Mouse (Mus musculus) C2C12 (cell line): Measurements from ENCODE around the gene Ssxb1. TPM values are rescaled to one million over a fixed set of nuclear protein-coding genes. Genes with fewer than 3 reads are reported as not detected.
"Not testable (repeated sequence)": the region's sequence is repeated elsewhere in the genome, so short reads cannot be mapped to it uniquely, and the experiment has no call there.

Experiments used
- H3K27me3 ChIP-seq: one replicate; pipeline ENCODE4 v1.6.1; 2011; ENCODE audit not compliant: control insufficient read depth, insufficient read depth, insufficient read length
- H3K36me3 ChIP-seq: one replicate; pipeline ENCODE4 v1.6.1; 2011; ENCODE audit not compliant: control insufficient read depth, insufficient read depth
- H3K4me3 ChIP-seq: one replicate; pipeline ENCODE4 v1.5.1; 2011; ENCODE audit warnings: mild to moderate bottlenecking, control low read depth; ENCODE audit not compliant: poor library complexity, insufficient read depth, severe bottlenecking
- H3K79me2 ChIP-seq: one replicate; pipeline ENCODE4 v1.6.1; 2011; ENCODE audit not compliant: control insufficient read depth, insufficient read depth
- H3K79me3 ChIP-seq: one replicate; pipeline ENCODE4 v1.6.1; 2011; ENCODE audit warnings: low read depth, control low read depth
- H3ac ChIP-seq: one replicate; pipeline ENCODE3; 2011; ENCODE audit warnings: low read depth; ENCODE audit not compliant: control insufficient read depth, insufficient read length
- long read RNA-seq, 2 experiments: library from polyadenylated mRNA; unstranded; transcript quantifications; one replicate each; pipeline ENCODE4 v2.0.0; 2019 to 2020
- polyA plus RNA-seq: library from polyadenylated mRNA; unstranded; fragments of >200 nt; fragmentation: generic; extraction: Trizol; gene quantifications from one replicate; pipeline ENCODE4 v1.2.1, GENCODE M21; 2012; ENCODE audit warnings: missing spikeins

The Ssxb1 gene
- polyA plus RNA-seq: not detected
- long read RNA-seq, experiment 1: 0 reads
- long read RNA-seq, experiment 2: 0 reads

DNA sequence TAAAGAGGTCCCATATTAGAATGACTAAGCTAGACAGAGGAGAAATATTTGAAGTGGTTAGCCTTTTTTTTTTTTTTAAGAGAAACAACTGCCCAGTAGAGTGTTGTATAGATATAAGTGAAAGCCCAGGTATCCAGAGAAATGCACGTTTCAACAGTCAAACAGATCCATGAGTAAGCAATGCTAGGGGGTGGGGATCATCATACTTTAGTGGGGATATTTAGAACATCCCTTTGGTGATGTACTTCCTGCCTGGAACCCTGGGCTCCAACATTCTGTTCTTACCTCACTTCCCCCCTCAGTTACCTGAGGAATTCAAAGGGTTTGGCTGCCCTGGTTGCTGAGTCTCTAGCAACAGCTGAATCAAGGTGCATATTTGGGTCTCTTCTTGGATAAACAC lies at the start of gene Ssxb1:
Gene Ssxb1 (plus strand): TSS at position 301 of the 400 bp plus-strand sequence.
- H3K79me3 ChIP-seq, H3K27me3 ChIP-seq, H3ac ChIP-seq, H3K4me3 ChIP-seq, H3K79me2 ChIP-seq, H3K36me3 ChIP-seq: not testable (repeated sequence)

DNA sequence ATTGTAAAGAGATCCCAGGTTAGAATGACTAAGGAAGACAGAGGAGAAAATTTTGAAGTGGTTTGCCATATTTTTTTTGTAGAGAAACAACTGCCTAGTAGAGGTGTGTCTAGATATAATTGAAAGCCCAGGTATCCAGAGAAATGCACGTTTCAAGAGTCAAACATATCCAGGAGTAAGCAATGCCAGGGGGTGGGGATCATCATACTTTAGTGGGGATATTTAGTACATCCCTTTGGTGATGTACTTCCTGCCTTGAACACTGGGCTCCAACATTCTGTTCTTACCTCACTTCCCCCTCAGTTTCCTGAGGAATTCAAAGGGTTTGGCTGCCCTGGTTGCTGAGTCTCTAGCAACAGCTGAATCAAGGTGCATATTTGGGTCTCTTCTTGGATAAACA lies 46.4 kb upstream of the Ssxb1 start, which contains the start of gene Ssxb9:
Gene Ssxb9 (plus strand): TSS at position 301 of the 400 bp plus-strand sequence.
- H3K27me3 ChIP-seq, H3K36me3 ChIP-seq, H3K79me2 ChIP-seq, H3K79me3 ChIP-seq, H3ac ChIP-seq, H3K4me3 ChIP-seq: not testable (repeated sequence)

DNA sequence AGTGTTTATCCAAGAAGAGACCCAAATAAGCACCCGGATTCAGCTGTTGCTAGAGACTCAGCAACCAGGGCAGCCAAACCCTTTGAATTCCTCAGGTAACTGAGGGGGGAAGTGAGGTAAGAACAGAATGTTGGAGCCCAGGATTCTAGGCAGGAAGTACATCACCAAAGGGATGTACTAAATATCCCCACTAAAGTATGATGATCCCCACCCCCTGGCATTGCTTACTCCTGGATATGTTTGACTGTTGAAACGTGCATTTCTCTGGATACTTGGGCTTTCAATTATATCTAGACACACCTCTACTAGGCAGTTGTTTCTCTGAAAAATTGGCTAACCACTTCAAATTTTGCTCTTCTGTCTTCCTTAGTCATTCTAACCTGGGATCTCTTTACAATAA lies 48.5 kb downstream of the Ssxb1 start, which contains the start of gene Ssxb2:
Gene Ssxb2 (minus strand): TSS at position 101 of the 400 bp plus-strand sequence.
- H3K4me3 ChIP-seq, H3K79me2 ChIP-seq, H3ac ChIP-seq, H3K27me3 ChIP-seq, H3K79me3 ChIP-seq, H3K36me3 ChIP-seq: not testable (repeated sequence)

Other genes with a start within 250 kb of the Ssxb1 start
- gene Tbc1d25, start 237.1 kb upstream of the Ssxb1 start, polyA plus RNA-seq: 9.9 TPM
- gene Ebp, start 219.8 kb upstream of the Ssxb1 start, polyA plus RNA-seq: 73.1 TPM
- 7.6 TPM for gene Porcn, start 206.8 kb upstream of the Ssxb1 start, polyA plus RNA-seq
- gene Ftsj1, start 160.9 kb upstream of the Ssxb1 start, polyA plus RNA-seq: 36.1 TPM
- gene Slc38a5, start 142.2 kb upstream of the Ssxb1 start, polyA plus RNA-seq: not detected
- not detected for gene Ssxb10, start 85.9 kb upstream of the Ssxb1 start, polyA plus RNA-seq
- not detected for gene Ssxb9, start 46.3 kb upstream of the Ssxb1 start, polyA plus RNA-seq
- gene Ssxb2, start 48.4 kb downstream of the Ssxb1 start, polyA plus RNA-seq: not detected
- not detected for gene Gm14459, start 111.6 kb downstream of the Ssxb1 start, polyA plus RNA-seq
- not detected for gene Ssxb6, start 134.9 kb downstream of the Ssxb1 start, polyA plus RNA-seq
- gene Ssxb3, start 178.5 kb downstream of the Ssxb1 start, polyA plus RNA-seq: not detected